Mouse (Mus musculus) lung, embryonic 14.5 days (tissue): ENCODE measurements at regions not wholly inside any gene's neighbourhood (a gene's known extent, or its start where the extent isn't known, plus 50 kb on each side); places are given as distances from the start of the nearest gene placed in this dataset.

Experiments
- ATAC-seq: fragments of 200-750 bp; cut with Nextera tagmentation; 2 replicates; pipeline ENCODE4 v1.8.0; 2017; ENCODE audit warnings: mild to moderate bottlenecking, moderate TSS enrichment, moderate library complexity; ENCODE audit not compliant: insufficient read depth
- DNase-seq: peaks from one replicate; pipeline ENCODE4 v3.0.0-alpha.2; 2015
- H3K27ac ChIP-seq: fragments of 300-500 bp; sonication (generic); 2 replicates; pipeline ENCODE4 v1.5.1; 2014; ENCODE audit warnings: low read depth, mild to moderate bottlenecking, moderate library complexity
- H3K27me3 ChIP-seq: fragments of 300-500 bp; sonication (generic); 2 replicates; pipeline ENCODE4 v1.6.1; 2014; ENCODE audit warnings: low read length, control low read depth; ENCODE audit not compliant: insufficient read depth
- H3K36me3 ChIP-seq: fragments of 300-500 bp; sonication (generic); 2 replicates; pipeline ENCODE4 v1.6.1; 2014; ENCODE audit warnings: control low read depth; ENCODE audit not compliant: insufficient read depth
- H3K4me1 ChIP-seq: fragments of 300-500 bp; sonication (generic); 2 replicates; pipeline ENCODE4 v1.6.1; 2014; ENCODE audit warnings: antibody characterized with exemption, control low read depth; ENCODE audit not compliant: insufficient read depth
- H3K4me2 ChIP-seq: fragments of 300-500 bp; sonication (generic); 2 replicates; pipeline ENCODE4 v1.6.1; 2014; ENCODE audit warnings: mild to moderate bottlenecking
- H3K4me3 ChIP-seq: fragments of 300-500 bp; sonication (generic); 2 replicates; pipeline ENCODE4 v1.5.1; 2014; ENCODE audit warnings: low read depth, low read length
- H3K9ac ChIP-seq: fragments of 300-500 bp; sonication (generic); 2 replicates; pipeline ENCODE4 v1.6.1; 2014
- H3K9me3 ChIP-seq: fragments of 300-500 bp; sonication (generic); 2 replicates; pipeline ENCODE4 v1.6.1; 2016; ENCODE audit warnings: low read depth, low read length, control low read depth
- CTCF ChIP-seq: IDR thresholded peaks from 2 replicates; pipeline ENCODE4 v1.5.1; 2016; ENCODE audit warnings: antibody characterized with exemption, low read depth
- WGBS: fragments of 180-500 bp; shearing (Covaris S2); extraction: QIAGEN DNeasy Blood & Tissue Kit; methylation state at CpG from one replicate; pipeline ENCODE4 v1.1.7; 2014; 5-methylcytosine and 5-hydroxymethylcytosine counted together

- DNase-seq (no peak), ATAC-seq (no peak)
- Histone ChIP-seq H3K9me3 (no peaks in the 10 kb centered on the region), H3K4me2 (no peak overlapping the region), H3K4me3 (no peak overlapping the region), H3K27me3 (no peaks in the 10 kb centered on the region), H3K36me3 (no peaks in the 10 kb centered on the region), H3K4me1 (no peaks in the 10 kb centered on the region), H3K27ac (no peak overlapping the region), H3K9ac (no peak overlapping the region)
- no peak for TF ChIP-seq CTCF
- WGBS: 37% methylated on average over 2 of the region's 2 CpGs
Measured at GRCm38 (mm10) chr6:11404101-11404500, 503.2 kb downstream of the Ndufa4 start.

GRCm38 (mm10) chr6:11359088-11359487 is 548.2 kb downstream of the Ndufa4 start:
- no peaks in the 10 kb centered on the region for H3K36me3 ChIP-seq
- H3K27ac ChIP-seq: no peak overlapping the region
- no peak overlapping the region for H3K4me3 ChIP-seq
- no peaks in the 10 kb centered on the region for H3K9me3 ChIP-seq
- no peaks in the 10 kb centered on the region for H3K4me1 ChIP-seq
- DNase-seq (no peak), ATAC-seq (no peak)
- no peak for TF ChIP-seq CTCF
- WGBS: 68% methylated on average over 1 of the region's 1 CpGs
- no peak overlapping the region for H3K9ac ChIP-seq
- no peak overlapping the region for H3K4me2 ChIP-seq
- H3K27me3 ChIP-seq: no peaks in the 10 kb centered on the region

GRCm38 (mm10) chr6:11353599-11353998 is 553.7 kb downstream of the Ndufa4 start:
- Histone ChIP-seq H3K9ac (no peak overlapping the region), H3K9me3 (no peaks in the 10 kb centered on the region), H3K36me3 (no peaks in the 10 kb centered on the region), H3K4me2 (no peak overlapping the region), H3K4me1 (no peaks in the 10 kb centered on the region), H3K4me3 (no peak overlapping the region), H3K27me3 (no peaks in the 10 kb centered on the region), H3K27ac (no peak overlapping the region)
- ATAC-seq (no peak), DNase-seq (peak; percentile 18)
- WGBS: 55% methylated on average over 3 of the region's 3 CpGs
- no peak for TF ChIP-seq CTCF

GRCm38 (mm10) chr6:11334137-11334536 is 573.2 kb downstream of the Ndufa4 start:
- WGBS: 76% methylated on average over 2 of the region's 2 CpGs
- Histone ChIP-seq H3K4me3 (no peak overlapping the region), H3K9me3 (no peaks in the 10 kb centered on the region), H3K27me3 (no peaks in the 10 kb centered on the region), H3K36me3 (no peaks in the 10 kb centered on the region), H3K4me2 (no peak overlapping the region), H3K9ac (no peak overlapping the region), H3K27ac (no peak overlapping the region), H3K4me1 (no peaks in the 10 kb centered on the region)
- DNase-seq (no peak), ATAC-seq (no peak)
- TF ChIP-seq CTCF: no peak

- ATAC-seq: no peak
- Histone ChIP-seq H3K36me3 (no peaks in the 10 kb centered on the region), H3K4me1 (no peaks in the 10 kb centered on the region), H3K9ac (no peak overlapping the region), H3K9me3 (no peaks in the 10 kb centered on the region), H3K4me3 (no peak overlapping the region), H3K4me2 (no peak overlapping the region), H3K27me3 (no peaks in the 10 kb centered on the region), H3K27ac (no peak overlapping the region)
- WGBS: 81% methylated on average over 3 of the region's 3 CpGs
- no peak for TF ChIP-seq CTCF
- no peak for DNase-seq
Measured at GRCm38 (mm10) chr6:11313744-11314143, 593.6 kb downstream of the Ndufa4 start.

GRCm38 (mm10) chr6:11305979-11306534 is 601.2 kb downstream of the Ndufa4 start:
- Histone ChIP-seq H3K9ac (no peak overlapping the region), H3K27ac (no peak overlapping the region), H3K4me1 (no peaks in the 10 kb centered on the region), H3K27me3 (no peaks in the 10 kb centered on the region), H3K4me2 (no peak overlapping the region), H3K36me3 (no peaks in the 10 kb centered on the region), H3K9me3 (no peaks in the 10 kb centered on the region), H3K4me3 (no peak overlapping the region)
- TF ChIP-seq CTCF: no peak
- no peak for DNase-seq
- WGBS: 80% methylated on average over 2 of the region's 2 CpGs
- ATAC-seq: no peak

- Histone ChIP-seq H3K4me2 (no peak overlapping the region), H3K4me1 (no peaks in the 10 kb centered on the region), H3K4me3 (no peak overlapping the region), H3K27me3 (no peaks in the 10 kb centered on the region), H3K9ac (no peak overlapping the region), H3K9me3 (no peaks in the 10 kb centered on the region), H3K36me3 (no peaks in the 10 kb centered on the region), H3K27ac (no peak overlapping the region)
- peak; percentile 57 for DNase-seq
- TF ChIP-seq CTCF: peak; percentile 65
- no peak for ATAC-seq
- 2% methylated on average over 2 of the region's 2 CpGs for WGBS
Measured at GRCm38 (mm10) chr6:11283990-11284389, 623.3 kb downstream of the Ndufa4 start.

GRCm38 (mm10) chr6:11275214-11275613 is 632.1 kb downstream of the Ndufa4 start:
- H3K9me3 ChIP-seq: no peaks in the 10 kb centered on the region
- no peak overlapping the region for H3K4me3 ChIP-seq
- no peak overlapping the region for H3K4me2 ChIP-seq
- no peaks in the 10 kb centered on the region for H3K36me3 ChIP-seq
- TF ChIP-seq CTCF: no peak
- 72% methylated on average over 3 of the region's 3 CpGs for WGBS
- no peak overlapping the region for H3K27ac ChIP-seq
- H3K4me1 ChIP-seq: no peaks in the 10 kb centered on the region
- no peak overlapping the region for H3K9ac ChIP-seq
- no peak for ATAC-seq
- H3K27me3 ChIP-seq: no peaks in the 10 kb centered on the region
- DNase-seq: no peak
